Mouse (Mus musculus) E14TG2a.4 (cell line): ENCODE measurements around the gene Pnn.

Source experiments
- CTCF ChIP-seq: conservative IDR thresholded peaks from 2 replicates; pipeline ENCODE4 v1.5.1; 2014; ENCODE audit warnings: low read length
- NANOG ChIP-seq: IDR thresholded peaks from 2 replicates; pipeline ENCODE4 v1.6.1; 2014; ENCODE audit warnings: borderline replicate concordance, low read length, mixed read lengths
- POU5F1 ChIP-seq: IDR thresholded peaks from 2 replicates; pipeline ENCODE4 v1.6.1; 2014; ENCODE audit warnings: low read length, borderline replicate concordance

DNA sequence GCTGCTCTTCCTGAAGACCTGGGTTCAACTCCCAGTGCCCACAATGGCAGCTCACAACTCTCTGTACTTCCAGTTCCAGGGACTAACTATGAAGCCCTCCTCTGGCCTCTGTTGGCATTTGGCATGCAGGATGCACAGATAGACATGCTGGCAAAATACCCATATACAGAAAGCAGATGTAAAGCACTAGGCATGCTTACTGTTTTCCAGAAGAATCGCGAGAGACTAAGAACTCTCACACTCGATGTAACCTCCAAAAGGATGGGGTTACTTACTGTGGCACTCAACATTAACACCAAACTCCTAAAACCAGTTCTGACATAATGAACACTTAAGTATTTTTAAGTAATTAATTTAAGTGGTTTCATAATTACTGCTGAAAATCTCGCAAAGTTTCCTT lies 6.4 kb upstream of the Pnn start:
- TF ChIP-seq CTCF, result no peak
- no peak for TF ChIP-seq POU5F1
- no peak for TF ChIP-seq NANOG
